Mouse (Mus musculus) right cerebral cortex, postnatal 25 days (tissue): ENCODE results near the gene Prpf6.

Experiments used
- DNase-seq: peaks from one replicate; pipeline ENCODE4 v3.0.0; 2022

Gene Prpf6

DNA sequence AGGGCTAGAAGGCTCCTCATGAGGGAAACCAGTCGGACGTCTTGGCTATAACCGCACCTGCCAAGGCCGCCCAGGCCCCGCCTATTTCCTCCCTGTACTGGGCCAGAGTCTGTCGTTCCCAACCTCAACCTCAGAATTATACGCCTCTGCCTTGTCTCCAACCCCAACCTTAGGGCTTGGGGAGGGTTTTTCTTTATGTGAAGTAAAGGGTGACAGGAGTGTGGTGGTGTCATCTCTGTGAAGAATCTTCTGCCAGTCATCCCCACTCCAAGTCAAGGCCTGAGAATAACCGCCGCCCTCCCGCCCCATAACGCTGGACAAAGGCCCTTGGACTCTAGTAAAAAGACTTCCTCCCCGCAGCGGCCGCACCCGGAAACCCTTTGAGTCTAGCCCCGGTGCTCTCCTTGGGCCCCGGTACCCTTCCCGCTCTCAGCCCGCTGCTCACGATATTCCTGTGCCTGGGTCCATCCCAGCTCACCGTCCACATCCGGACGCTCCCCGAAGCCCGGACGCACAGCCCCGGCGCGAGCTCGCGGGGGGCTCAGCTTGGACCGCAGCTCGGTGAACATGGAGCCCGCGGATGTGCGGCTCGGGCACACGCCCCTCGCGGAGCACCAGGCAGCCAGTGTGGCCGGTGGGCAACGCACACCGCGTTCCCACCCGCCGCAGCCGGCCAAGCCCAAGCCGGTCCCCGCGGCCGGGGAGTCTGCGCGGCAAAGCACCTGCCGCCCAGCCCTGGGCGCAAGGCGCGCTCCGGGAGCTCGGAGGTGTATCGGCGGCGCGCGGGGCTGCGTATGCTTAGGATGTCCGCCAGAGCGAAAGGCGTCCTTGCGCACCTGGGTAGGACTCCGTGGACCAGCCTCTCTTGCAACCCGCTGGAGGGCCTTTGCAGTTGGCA lies 7.0 kb downstream of the Prpf6 start, which contains the start of gene Samd10:
Gene Samd10 (minus strand): TSS at position 759 of the 898 bp plus-strand sequence.
- DNase-seq, result peak; percentile 84

DNA sequence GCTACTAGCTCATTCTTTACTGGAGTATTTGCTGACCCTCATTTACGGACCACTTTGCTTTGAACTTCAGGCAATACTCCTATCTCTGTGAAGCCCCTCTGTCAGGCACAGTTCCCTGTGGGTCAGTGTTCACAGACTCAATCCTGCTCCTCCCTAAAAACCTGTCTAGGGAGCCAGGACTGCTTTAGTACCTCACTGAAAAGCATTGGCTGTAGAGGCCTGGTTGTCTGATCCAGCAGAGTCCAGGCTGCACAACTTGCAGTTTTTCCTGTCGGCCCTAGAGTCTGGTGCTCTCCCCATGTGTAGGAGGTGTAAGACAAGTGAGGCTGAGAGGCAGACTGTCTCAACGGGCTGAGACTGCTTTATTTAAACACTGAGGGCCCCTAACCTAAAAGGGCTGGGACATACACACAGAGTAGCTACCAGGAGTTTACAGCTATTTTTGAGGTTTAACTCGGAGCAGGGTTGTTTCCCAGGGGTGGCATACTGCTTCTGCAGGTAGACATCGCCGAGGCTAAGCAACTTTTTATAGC lies 8.6 kb downstream of the Prpf6 start:
- DNase-seq, result no peak

GRCm38 (mm10) chr2:181600828-181601750 lies 9.4 kb downstream of the Prpf6 start:
- DNase-seq, result peak; percentile 96

DNA sequence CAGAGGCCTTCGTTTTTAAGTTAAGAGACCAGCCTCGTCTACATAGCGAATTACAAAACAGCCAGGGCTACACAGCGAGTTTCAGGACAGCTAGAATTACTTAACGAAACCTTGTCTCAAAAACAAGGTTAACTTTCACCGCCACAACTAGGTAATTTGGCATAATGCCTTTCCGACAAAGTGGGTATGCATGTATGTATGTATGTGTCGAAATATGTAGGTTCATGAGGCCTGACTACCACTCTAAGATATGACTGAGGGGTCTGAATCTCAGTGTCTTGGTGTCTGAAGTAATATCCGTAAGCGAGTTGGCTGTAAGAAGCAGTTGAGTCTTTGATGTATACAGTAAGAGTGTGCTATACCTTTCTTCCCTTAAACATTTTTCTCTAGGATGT lies 10.1 kb downstream of the Prpf6 start:
- DNase-seq, result no peak

DNA sequence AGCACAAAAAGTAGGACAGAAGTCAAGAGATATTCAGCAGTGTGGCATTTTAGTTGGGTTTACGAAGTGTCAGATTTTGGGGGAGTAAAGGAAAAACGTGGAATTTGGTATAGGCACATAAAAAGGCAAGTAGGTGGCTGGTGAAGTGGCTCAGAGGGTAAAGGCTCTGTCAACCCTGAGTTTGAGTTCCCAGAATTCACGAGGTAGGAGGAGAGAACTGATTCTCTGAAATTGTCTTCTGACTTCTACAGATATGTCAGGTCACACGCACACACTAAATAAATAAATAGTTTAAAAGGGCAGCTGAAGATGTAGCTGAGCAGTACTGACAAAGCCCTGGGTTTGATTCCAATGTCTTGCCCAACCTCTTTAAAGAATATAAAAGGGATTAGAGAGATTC lies 10.7 kb downstream of the Prpf6 start:
- no peak for DNase-seq

- DNase-seq, result no peak
Observed at GRCm38 (mm10) chr2:181618761-181619495, 27.3 kb downstream of the Prpf6 start.

DNA sequence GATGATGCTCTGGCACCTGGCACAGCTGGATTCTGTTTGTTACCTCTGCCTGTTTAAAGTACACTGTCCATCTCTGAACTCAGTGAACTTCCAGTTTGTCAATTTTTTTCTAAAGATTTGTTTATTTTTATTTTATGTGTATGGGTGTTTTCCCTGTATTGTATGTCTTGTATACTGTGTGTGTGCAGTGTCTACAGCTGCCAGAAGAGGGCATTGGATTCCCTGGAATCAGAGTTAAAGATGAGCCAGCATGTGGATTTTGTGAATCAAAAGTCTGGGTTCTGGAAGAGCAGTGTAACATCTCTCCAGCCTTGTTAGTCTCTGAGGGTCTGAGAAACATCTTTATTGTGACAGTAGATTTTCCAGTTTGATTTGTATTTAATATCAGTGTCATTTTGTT lies 31.7 kb downstream of the Prpf6 start:
- no peak for DNase-seq

DNA sequence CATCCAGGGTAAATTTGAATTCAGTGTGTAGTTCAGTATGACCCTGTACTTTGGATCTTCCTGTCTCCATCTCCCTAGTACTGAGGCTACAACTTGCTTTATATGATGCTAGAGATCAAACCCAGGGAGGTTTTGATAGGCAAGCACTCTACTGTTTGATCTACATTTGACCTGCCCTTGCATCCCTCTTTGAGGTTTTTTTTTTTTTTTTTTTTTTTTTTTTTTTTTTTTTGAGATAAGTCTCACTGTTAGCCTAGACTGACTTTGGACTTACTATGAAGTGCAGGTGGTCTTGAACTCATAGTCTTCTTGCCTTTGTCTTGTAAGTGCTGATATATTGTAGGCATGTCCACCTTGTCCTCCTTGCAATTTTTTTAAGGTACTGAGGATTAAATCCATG lies 36.8 kb downstream of the Prpf6 start:
- no peak for DNase-seq

GRCm38 (mm10) chr2:181632624-181633023 lies 41.0 kb downstream of the Prpf6 start:
- no peak for DNase-seq

DNA sequence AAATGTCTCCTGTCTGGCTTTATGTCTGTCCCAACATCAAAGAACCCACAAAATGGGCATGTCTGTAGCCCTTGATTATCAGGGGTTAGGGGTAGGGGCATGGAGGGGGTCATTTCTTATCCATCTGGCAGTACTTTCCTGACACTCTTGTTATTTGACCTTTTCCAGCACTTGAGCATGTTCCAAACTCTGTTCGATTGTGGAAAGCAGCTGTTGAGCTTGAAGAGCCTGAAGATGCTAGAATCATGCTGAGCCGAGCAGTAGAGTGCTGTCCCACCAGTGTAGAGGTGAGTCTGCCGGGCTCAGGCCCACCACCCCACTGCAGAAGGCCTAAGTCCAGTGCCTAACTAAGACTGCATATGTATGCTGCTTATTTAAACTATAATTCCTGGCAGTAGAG lies 44.2 kb downstream of the Prpf6 start:
- DNase-seq, result no peak

GRCm38 (mm10) chr2:181644361-181644760 lies 52.7 kb downstream of the Prpf6 start:
- DNase-seq, result no peak

DNA sequence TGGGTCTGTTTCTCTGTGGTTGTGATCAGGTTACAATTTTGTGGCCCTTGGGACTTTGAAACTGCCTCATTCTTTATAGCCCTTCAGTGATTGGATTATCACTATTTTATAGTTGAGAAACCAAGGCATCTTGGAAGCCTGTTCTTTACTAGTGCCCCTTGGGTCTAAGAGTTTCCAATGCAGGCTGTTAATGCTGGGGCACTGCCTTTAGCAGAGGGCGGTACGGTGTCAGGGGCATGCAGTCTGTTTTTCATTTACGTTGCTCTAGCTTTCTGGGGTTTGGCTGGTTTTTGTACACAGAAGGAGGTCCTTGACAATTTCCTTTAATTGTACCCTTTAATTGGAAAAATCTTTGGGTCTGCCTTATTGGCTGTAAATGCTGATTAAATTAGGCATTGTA lies 54.0 kb downstream of the Prpf6 start:
- no peak for DNase-seq

GRCm38 (mm10) chr2:181646626-181647472 lies 55.2 kb downstream of the Prpf6 start:
- no peak for DNase-seq

DNA sequence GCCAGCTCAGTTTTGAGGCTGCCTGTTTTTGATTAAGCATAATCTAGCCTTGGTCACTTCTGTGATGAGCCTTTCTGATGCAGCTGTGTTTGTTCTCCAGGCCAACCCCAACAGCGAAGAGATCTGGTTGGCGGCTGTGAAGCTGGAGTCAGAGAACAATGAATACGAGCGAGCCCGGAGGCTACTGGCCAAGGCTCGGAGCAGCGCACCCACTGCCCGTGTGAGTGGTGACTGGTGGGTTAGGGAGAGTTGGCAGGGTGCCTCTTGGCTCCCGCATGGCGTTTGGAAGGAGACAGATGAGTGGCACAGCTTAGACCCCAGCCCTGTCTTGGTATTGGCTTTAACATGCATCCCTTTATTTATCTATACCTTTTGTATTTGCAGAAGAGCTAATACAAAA lies 57.3 kb downstream of the Prpf6 start:
- DNase-seq, result no peak

DNA sequence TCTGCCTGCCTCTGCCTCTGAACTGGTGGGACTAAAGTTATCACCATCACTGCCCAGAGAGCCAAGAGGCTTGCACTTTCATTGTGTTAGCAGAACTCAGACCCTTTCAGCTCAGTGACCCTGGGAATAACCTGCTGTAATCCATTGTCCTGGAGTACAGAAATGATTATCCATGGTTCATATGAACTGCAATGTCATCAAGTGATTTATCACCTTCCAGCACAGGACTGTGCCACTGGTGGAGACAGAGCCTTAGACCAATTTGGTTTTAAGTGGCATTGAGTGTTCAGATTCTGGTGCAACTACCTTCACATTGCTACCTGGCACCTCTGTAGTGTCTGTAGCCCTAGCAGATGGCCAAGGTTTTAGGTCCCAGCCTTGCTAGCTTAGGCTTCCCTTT lies 61.4 kb downstream of the Prpf6 start:
- DNase-seq, result no peak

DNA sequence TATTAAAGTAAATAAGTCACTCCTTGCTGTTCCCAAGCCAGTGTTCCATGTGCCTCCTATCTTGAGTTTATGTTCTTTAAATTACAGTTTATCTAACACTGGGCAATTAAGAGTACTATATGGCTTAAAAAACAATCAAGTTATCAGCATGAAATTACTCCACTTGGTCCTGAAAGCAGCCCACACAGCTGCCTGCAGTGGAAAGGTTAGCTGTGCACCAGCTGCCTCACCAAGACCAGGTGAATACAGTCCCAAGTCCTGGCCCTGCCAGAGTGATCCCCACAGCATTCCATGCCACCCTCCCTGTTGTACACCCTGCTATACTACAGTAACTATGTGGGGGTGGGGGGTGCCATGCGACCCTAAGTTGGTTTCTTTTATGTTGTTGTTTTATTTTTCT lies 61.9 kb downstream of the Prpf6 start:
- DNase-seq, result no peak

DNA sequence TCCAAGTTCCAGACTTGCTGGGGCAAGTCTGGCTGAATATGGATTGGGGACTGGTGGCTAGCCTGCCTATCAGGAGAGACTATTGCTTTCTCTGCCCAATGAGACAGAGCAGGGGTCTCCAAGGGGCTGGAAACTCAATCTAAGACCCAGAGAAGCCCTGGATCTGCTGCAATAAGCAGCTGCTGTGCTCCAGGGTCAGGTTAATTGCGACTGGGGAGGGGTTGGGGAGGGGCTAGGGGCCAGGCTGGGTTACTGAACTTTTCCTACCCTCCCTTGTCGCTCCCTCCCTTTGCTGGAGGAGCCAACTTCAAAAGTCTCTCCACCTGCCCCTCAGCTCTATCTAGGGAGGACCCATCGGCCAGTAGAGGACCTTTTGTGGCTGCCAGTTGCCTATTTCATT lies 65.1 kb downstream of the Prpf6 start, which contains the start of gene Gm29797:
Gene Gm29797 (plus strand): TSS at position 301 of the 400 bp plus-strand sequence.
- DNase-seq, result no peak

- DNase-seq, result no peak
Observed at GRCm38 (mm10) chr2:181657441-181657840, 65.8 kb downstream of the Prpf6 start.

GRCm38 (mm10) chr2:181658528-181658927 lies 66.9 kb downstream of the Prpf6 start:
- DNase-seq, result no peak

DNA sequence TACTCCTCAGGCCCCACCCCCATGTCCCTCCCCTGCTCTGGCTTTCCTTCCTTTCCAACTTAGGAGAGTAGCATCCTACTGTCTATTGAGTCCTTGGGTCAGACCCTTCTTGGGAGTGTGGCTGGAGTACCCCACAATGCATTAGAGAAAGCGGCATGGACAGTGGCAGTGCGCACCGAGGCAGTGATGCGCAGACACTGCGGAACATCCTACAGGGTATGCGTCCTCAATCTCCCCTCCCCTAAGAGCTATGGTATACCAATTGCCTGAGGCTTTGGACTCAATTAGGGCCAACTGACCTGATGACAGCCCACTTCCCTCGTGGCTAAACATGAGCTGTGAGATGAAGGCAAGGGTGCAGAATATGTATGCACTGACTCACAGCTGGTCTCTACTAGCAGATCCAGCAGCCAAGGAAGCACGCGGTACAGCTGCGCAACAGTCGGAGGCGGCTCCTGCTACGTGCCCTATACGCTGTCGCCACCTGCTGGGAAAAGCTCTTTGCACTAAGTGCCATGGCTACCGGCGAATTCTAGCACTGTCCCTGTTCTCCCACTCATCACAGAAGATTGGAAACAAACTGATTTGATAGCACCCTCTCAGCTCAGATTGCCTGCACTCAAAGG lies 67.4 kb downstream of the Prpf6 start:
- peak; percentile 48 for DNase-seq

GRCm38 (mm10) chr2:181659609-181660055 lies 68.0 kb downstream of the Prpf6 start:
- peak; percentile 70 for DNase-seq
